Mouse (Mus musculus) E14TG2a.4 (cell line): ENCODE measurements around the gene N4bp2.

Source experiments
- CTCF ChIP-seq: conservative IDR thresholded peaks from 2 replicates; pipeline ENCODE4 v1.5.1; 2014; ENCODE audit warnings: low read length
- NANOG ChIP-seq: IDR thresholded peaks from 2 replicates; pipeline ENCODE4 v1.6.1; 2014; ENCODE audit warnings: borderline replicate concordance, low read length, mixed read lengths
- POU5F1 ChIP-seq: IDR thresholded peaks from 2 replicates; pipeline ENCODE4 v1.6.1; 2014; ENCODE audit warnings: low read length, borderline replicate concordance

DNA sequence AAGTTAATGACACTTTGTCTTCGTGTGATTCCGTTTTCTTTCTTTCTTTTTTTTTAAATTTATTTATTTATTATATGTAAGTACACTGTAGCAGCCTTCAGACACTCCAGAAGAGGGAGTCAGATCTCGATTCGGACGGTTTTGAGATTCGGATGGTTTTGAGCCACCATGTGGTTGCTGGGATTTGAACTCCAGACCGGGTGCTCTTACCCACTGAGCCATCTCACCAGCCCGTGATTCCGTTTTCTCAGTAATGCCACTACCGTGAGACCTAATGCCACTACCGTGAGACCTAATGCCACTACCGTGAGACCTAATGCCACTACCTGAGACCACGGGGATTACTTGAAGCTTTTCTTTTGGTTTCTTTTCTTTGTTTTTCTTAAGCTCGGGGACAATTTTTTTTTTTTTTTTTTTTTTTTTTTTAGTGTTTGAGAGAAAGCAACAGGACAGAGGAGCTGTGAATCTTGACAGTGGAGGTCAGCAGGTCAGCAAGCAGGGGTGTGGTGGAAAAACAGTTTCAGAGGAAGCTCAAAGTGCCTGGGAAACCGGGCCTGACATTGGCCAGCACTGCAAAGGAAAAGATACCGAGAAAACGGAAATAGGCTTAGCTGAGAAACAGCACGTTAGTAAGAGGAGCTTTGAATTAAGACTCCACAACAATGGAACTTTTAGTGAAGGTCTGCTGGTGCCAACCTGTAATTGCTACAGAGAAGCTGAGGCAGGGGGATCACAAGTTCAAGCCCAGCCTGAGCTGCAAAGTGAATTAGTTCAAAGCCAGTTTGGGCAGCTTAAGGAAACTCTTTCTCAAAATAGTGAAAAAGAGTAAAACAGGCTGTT lies 46.0 kb upstream of the N4bp2 start:
- no peak for TF ChIP-seq POU5F1
- no peak for TF ChIP-seq CTCF
- no peak for TF ChIP-seq NANOG
